ENCODE assay signal across 16 mouse cellular contexts in the genomic region with DNA sequence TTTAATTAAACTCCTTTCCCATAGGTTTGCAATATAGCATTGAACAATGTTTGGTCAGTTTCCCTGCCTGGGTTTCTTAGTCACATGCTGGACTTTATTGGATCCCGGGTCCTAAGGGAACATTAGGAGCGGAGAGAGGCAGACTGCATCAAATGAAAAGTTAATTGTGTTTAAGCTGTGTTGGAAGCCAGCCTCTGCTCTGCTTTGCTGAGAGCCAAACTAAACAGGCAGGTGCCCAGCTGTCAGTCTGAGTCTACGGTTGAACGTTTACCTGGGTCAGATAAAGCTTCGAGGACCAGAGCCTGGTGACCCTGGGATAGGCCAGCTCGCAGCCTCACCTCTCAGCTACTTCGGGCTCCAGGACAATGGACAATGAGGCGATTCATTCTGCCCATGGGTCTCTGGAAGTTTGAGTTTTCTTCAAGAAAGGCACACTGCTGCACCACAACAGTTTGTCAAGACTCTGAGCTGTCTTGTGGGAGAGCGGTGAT.
A peak's percentile ranks its signal among the peaks of the same experiment; 100 is the strongest.
DNase-seq lines count a peak whose midpoint lies in the region; ATAC-seq and TF ChIP-seq lines count a peak whose summit lies in the region.
"Had no signal": no experiment of that assay in that cellular context is flagged by ENCODE, and none has a peak within 500 bp of the region (broad histone marks: within the 10 kb centered on the region; RNA-seq: fewer than 3 reads in every experiment).

No protein-coding gene starts in this region.

- 47% methylated on average over 9 of the region's 9 CpGs for WGBS in hindbrain, embryonic 16.5 days
- 59% methylated on average over 9 of the region's 9 CpGs for WGBS in midbrain, embryonic 13.5 days

- intact Hi-C loops in left cerebral cortex, postnatal 14 days (cut with DNase I), result no loop called here

- no peaks in the 10 kb centered on the region for H3K9me3 ChIP-seq in hindbrain, embryonic 16.5 days (ENCODE audit: control insufficient read depth, low read length)
- H3K9me3 ChIP-seq in midbrain, embryonic 13.5 days, result no peaks in the 10 kb centered on the region
- H3K9me3 ChIP-seq: embryonic facial prominence, embryonic 15.5 days; heart, embryonic 15.5 days; lung, embryonic 15.5 days had no signal

- H3K27ac ChIP-seq in hindbrain, embryonic 16.5 days (ENCODE audit: low read depth, low read length), result no peak overlapping the region; the same call in 1 of the 2 replicates
- H3K27ac ChIP-seq in midbrain, embryonic 13.5 days, result peak overlapping the region; percentile 53; the same call in 1 of the 2 replicates
- H3K27ac ChIP-seq: embryonic facial prominence, embryonic 15.5 days; heart, embryonic 15.5 days; layer of hippocampus, adult 2 months had no signal

- peak; percentile 53 for ATAC-seq in hindbrain, embryonic 16.5 days
- peak; percentile 49; the same call in 1 of the 2 replicates for ATAC-seq in midbrain, embryonic 13.5 days
- ATAC-seq: intestine, postnatal 0 days had no signal

- no peaks in the 10 kb centered on the region for H3K36me3 ChIP-seq in hindbrain, embryonic 16.5 days (ENCODE audit: control insufficient read depth, insufficient read depth, low read length)
- no peaks in the 10 kb centered on the region for H3K36me3 ChIP-seq in midbrain, embryonic 13.5 days
- H3K36me3 ChIP-seq: embryonic facial prominence, embryonic 15.5 days; heart, embryonic 15.5 days; lung, embryonic 15.5 days had no signal

- no peak overlapping the region for H3K4me2 ChIP-seq in hindbrain, embryonic 16.5 days (ENCODE audit: low read length)
- no peak overlapping the region for H3K4me2 ChIP-seq in midbrain, embryonic 13.5 days (replicated peaks)
- H3K4me2 ChIP-seq: heart, embryonic 15.5 days; lung, embryonic 15.5 days had no signal

- peak; percentile 35 for DNase-seq in embryo, embryonic 10.5 days (ENCODE audit: low spot score)
- DNase-seq in embryo, embryonic 9.5 days (ENCODE audit: extremely low spot score), result no peak
- peak; percentile 71 for DNase-seq in brain, embryonic 14.5 days (ENCODE audit: low read depth)
- DNase-seq in left cerebral cortex, adult 9 months (ENCODE audit: low spot score in 2 of 2), result no peak
- DNase-seq in layer of hippocampus, adult 11-12 months (ENCODE audit: low spot score), result no peak
- no peak for DNase-seq in left cerebral cortex, postnatal 14 days (ENCODE audit: low spot score in 2 of 2)
- DNase-seq: cerebellum, adult 2 months; left cerebral cortex, postnatal 4 days; thymus, adult 2 months had no signal

- peaks cover 10% of the 10 kb centered on the region for H3K4me1 ChIP-seq in hindbrain, embryonic 16.5 days (ENCODE audit: control insufficient read depth, insufficient read depth, low read depth, low read length)
- H3K4me1 ChIP-seq in midbrain, embryonic 13.5 days (replicated peaks), result peaks cover 29% of the 10 kb centered on the region

- no peaks in the 10 kb centered on the region for H3K27me3 ChIP-seq in hindbrain, embryonic 16.5 days (replicated peaks; ENCODE audit: control insufficient read depth, insufficient read depth, low read length)
- no peaks in the 10 kb centered on the region for H3K27me3 ChIP-seq in midbrain, embryonic 13.5 days
- H3K27me3 ChIP-seq: embryonic facial prominence, embryonic 15.5 days; heart, embryonic 15.5 days; lung, embryonic 15.5 days had no signal

- no peak overlapping the region for H3K9ac ChIP-seq in hindbrain, embryonic 16.5 days (ENCODE audit: low read depth, low read length)
- no peak overlapping the region for H3K9ac ChIP-seq in midbrain, embryonic 13.5 days (replicated peaks)
- H3K9ac ChIP-seq: embryonic facial prominence, embryonic 15.5 days; heart, embryonic 15.5 days; lung, embryonic 15.5 days had no signal

- TF ChIP-seq POLR2A in brain, embryonic 14.5 days (IDR thresholded peaks at IDR 0.05; ENCODE audit: borderline replicate concordance, extremely low read depth, insufficient read depth, insufficient read length, poor library complexity, severe bottlenecking), result no peak

- no peak for TF ChIP-seq CTCF in brain, embryonic 14.5 days (IDR thresholded peaks at IDR 0.05; ENCODE audit: borderline replicate concordance, extremely low read depth, insufficient read depth, insufficient read length)

- no peak overlapping the region for H3K4me3 ChIP-seq in hindbrain, embryonic 16.5 days (ENCODE audit: low read length)
- no peak overlapping the region for H3K4me3 ChIP-seq in midbrain, embryonic 13.5 days (replicated peaks)
- H3K4me3 ChIP-seq: embryonic facial prominence, embryonic 15.5 days; heart, embryonic 15.5 days; layer of hippocampus, adult 2 months; lung, embryonic 15.5 days had no signal

Comparison
In these comparisons a context has a peak if more than half of its experiments do, and no peak if none do; other contexts are left out.
1. DNase-seq: peak in embryo, embryonic 10.5 days (single experiment) and brain, embryonic 14.5 days (single experiment); none in embryo, embryonic 9.5 days (single experiment), left cerebral cortex, adult 9 months (0 of 2), layer of hippocampus, adult 11-12 months (single experiment) and left cerebral cortex, postnatal 14 days (0 of 2).